Mouse (Mus musculus) hindbrain, embryonic 16.5 days (tissue): ENCODE measurements around the gene Hip1. TPM values are rescaled to one million over a fixed set of nuclear protein-coding genes. Genes with fewer than 3 reads are reported as not detected.

Experiments
- ATAC-seq: fragments of 200-750 bp; cut with Nextera tagmentation; 2 replicates; pipeline ENCODE4 v1.8.0; 2017; ENCODE audit warnings: moderate TSS enrichment, moderate library complexity
- H3K27ac ChIP-seq: fragments of 300-500 bp; sonication (generic); 2 replicates; pipeline ENCODE4 v1.5.1; 2014; ENCODE audit warnings: low read depth, mild to moderate bottlenecking, control low read depth, low read length, moderate library complexity
- H3K27me3 ChIP-seq: fragments of 300-500 bp; sonication (generic); replicated peaks from 2 replicates; pipeline ENCODE4 v1.6.1; 2014; ENCODE audit warnings: low read length; ENCODE audit not compliant: control insufficient read depth, insufficient read depth
- H3K36me3 ChIP-seq: fragments of 300-500 bp; sonication (generic); 2 replicates; pipeline ENCODE4 v1.6.1; 2014; ENCODE audit warnings: mild to moderate bottlenecking, low read length, moderate library complexity, mixed read lengths; ENCODE audit not compliant: control insufficient read depth, insufficient read depth
- H3K4me1 ChIP-seq: fragments of 300-500 bp; sonication (generic); 2 replicates; pipeline ENCODE4 v1.6.1; 2014; ENCODE audit warnings: low read depth, low read length; ENCODE audit not compliant: control insufficient read depth, insufficient read depth
- H3K4me2 ChIP-seq: fragments of 300-500 bp; sonication (generic); 2 replicates; pipeline ENCODE4 v1.6.1; 2014; ENCODE audit warnings: mild to moderate bottlenecking, low read length, control low read depth, moderate library complexity
- H3K4me3 ChIP-seq: fragments of 300-500 bp; sonication (generic); 2 replicates; pipeline ENCODE4 v1.5.1; 2014; ENCODE audit warnings: mild to moderate bottlenecking, low read length, control low read depth, moderate library complexity
- H3K9ac ChIP-seq: fragments of 300-500 bp; sonication (generic); 2 replicates; pipeline ENCODE4 v1.6.1; 2014; ENCODE audit warnings: low read depth, mild to moderate bottlenecking, control low read depth, low read length, moderate library complexity
- H3K9me3 ChIP-seq: fragments of 300-500 bp; sonication (generic); 2 replicates; pipeline ENCODE4 v1.6.1; 2014; ENCODE audit warnings: mild to moderate bottlenecking, low read length, moderate library complexity; ENCODE audit not compliant: control insufficient read depth
- WGBS: fragments of 180-500 bp; shearing (Covaris S2); extraction: QIAGEN DNeasy Blood & Tissue Kit; methylation state at CpG from one replicate; pipeline ENCODE4 v1.1.7; 2014; 5-methylcytosine and 5-hydroxymethylcytosine counted together
- microRNA-seq: library from miRNA; unstranded; fragments of <30 nt; microRNA quantifications from one replicate; pipeline ENCODE4, GENCODE M21; 2017
- polyA plus RNA-seq: library from polyadenylated mRNA; unstranded; fragments of >200 nt; fragmentation: Nextera tagmentation; extraction: Ambion mirVana; gene quantifications from 2 replicates; pipeline ENCODE4 v1.2.1, GENCODE M21; 2015

Gene Hip1
- polyA plus RNA-seq, 1 experiment from 2014 or later: 35.3 TPM

DNA sequence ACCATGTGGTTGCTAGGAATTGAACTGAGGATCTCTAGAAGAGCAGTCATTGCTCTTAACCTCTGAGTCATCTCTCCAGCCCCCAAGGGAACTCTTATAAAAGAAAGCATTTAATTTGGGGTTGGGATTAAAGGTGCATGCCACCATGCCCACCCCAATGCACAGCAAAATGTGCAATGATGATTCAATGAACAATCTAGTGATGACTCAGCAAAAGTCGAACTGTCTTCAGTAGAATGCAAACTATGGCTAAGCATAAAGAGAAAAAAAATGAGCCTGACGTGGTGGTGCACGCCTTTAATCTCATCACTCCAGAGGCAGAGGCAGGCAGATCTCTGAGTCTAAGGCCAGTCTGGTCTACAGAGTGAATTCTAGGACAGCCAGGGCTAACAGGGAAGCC lies 182.3 kb downstream of the Hip1 start:
- WGBS: 91% methylated on average over 3 of the region's 3 CpGs
- Histone ChIP-seq H3K36me3 (no peaks in the 10 kb centered on the region), H3K9ac (no peak overlapping the region), H3K9me3 (peaks cover 1% of the 10 kb centered on the region; the same call in 1 of the 2 replicates), H3K4me2 (no peak overlapping the region), H3K27ac (no peak overlapping the region), H3K4me3 (no peak overlapping the region), H3K4me1 (no peaks in the 10 kb centered on the region), H3K27me3 (no peaks in the 10 kb centered on the region)
- no peak for ATAC-seq

DNA sequence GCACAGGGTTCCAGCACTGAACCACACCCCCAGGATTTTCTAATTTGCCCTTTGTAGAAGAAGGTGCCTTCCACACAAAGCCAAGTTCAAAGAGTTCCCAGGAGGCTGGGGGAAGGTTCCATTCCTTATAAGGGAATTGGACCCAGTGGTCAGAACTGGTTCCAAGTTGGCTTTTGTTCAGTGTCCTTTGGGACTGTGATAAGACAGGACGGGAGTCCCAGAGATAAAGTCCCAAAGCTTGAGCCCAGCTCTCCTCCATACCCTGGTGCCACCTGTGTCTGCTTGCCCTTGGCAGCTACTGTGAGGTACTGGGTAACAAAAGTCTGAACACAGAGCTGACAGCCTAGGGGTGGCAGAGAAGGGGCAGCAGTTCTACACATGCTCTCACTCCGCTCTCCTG lies 185.1 kb downstream of the Hip1 start:
- peaks cover 3% of the 10 kb centered on the region; the same call in 1 of the 2 replicates for H3K9me3 ChIP-seq
- no peak overlapping the region for H3K4me3 ChIP-seq
- no peaks in the 10 kb centered on the region for H3K36me3 ChIP-seq
- no peak overlapping the region for H3K4me2 ChIP-seq
- no peak overlapping the region for H3K27ac ChIP-seq
- H3K4me1 ChIP-seq: no peaks in the 10 kb centered on the region
- H3K9ac ChIP-seq: no peak overlapping the region
- WGBS: 91% methylated on average over 2 of the region's 2 CpGs
- ATAC-seq: no peak
- H3K27me3 ChIP-seq: no peaks in the 10 kb centered on the region

DNA sequence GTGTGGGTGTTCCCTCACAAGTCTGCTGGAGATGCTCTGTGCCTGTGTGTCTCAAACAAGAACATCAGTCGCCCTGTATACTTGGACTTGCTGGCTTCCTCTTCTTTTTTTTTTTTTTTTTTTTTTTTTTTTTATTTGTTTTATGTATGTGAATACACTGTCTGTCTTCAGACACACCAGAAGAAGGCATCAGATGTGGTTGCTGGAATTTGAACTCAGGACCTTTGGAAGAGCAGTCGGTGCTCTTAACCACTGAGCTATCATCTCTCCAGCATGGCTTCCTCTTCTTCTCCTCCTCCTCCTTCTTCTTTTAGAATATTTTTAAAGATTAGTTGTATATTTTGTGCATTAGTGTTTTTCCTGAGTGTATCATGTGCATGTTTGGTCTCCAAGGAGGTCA lies 187.4 kb downstream of the Hip1 start:
- Histone ChIP-seq H3K4me3 (no peak overlapping the region), H3K27me3 (no peaks in the 10 kb centered on the region), H3K27ac (no peak overlapping the region), H3K9me3 (peaks cover 3% of the 10 kb centered on the region; the same call in 1 of the 2 replicates), H3K36me3 (no peaks in the 10 kb centered on the region), H3K4me2 (no peak overlapping the region), H3K9ac (no peak overlapping the region), H3K4me1 (no peaks in the 10 kb centered on the region)
- WGBS: 90% methylated on average over 2 of the region's 2 CpGs
- ATAC-seq: no peak

Small RNA genes within 50 kb of the gene (microRNA-seq; reads per million reads assigned to microRNA genes)
- gene Mir7033: 1.0 reads per million

Other genes with a start within 250 kb of the Hip1 start
- gene Fkbp6, start 195.1 kb downstream of the Hip1 start, polyA plus RNA-seq: 0.16 and 0.55 TPM in 2 replicates
- not detected in 2 replicates for gene Trim50, start 191.8 kb downstream of the Hip1 start, polyA plus RNA-seq
- gene Nsun5, start 175.2 kb downstream of the Hip1 start, polyA plus RNA-seq: 30.7 and 35.1 TPM in 2 replicates
- gene Pom121, start 150.6 kb downstream of the Hip1 start, polyA plus RNA-seq: 7.4 and 9.1 TPM in 2 replicates
- gene Ccl26, start 18.4 kb upstream of the Hip1 start, polyA plus RNA-seq: not detected in 2 replicates
- gene Ccl24, start 27.9 kb upstream of the Hip1 start, polyA plus RNA-seq: 2.1 and 2.4 TPM in 2 replicates
- 96.9 and 98.5 TPM in 2 replicates for gene Rhbdd2, start 87.5 kb upstream of the Hip1 start, polyA plus RNA-seq
- gene Por, start 124.9 kb upstream of the Hip1 start, polyA plus RNA-seq: 101 and 108 TPM in 2 replicates
- 90.3 and 93.5 TPM in 2 replicates for gene Tmem120a, start 199.3 kb upstream of the Hip1 start, polyA plus RNA-seq
- gene Styxl1, start 233.3 kb upstream of the Hip1 start, polyA plus RNA-seq: 0.48 and 0.51 TPM in 2 replicates
- gene Mdh2, start 233.4 kb upstream of the Hip1 start, polyA plus RNA-seq: 670 and 701 TPM in 2 replicates